In genomic region chr1:151102646-151103391, GRCm38 (mm10) we compare ENCODE assay signal across 9 mouse cellular contexts.
DNase-seq lines count a peak whose midpoint lies in the region; ATAC-seq and TF ChIP-seq lines count a peak whose summit lies in the region.
"Had no signal": no experiment of that assay in that cellular context is flagged by ENCODE, and none has a peak within 500 bp of the region (broad histone marks: within the 10 kb centered on the region; RNA-seq: fewer than 3 reads in every experiment).

No protein-coding gene starts in this region.

- H3K9ac ChIP-seq in lung, postnatal 0 days (replicated peaks; ENCODE audit: low read depth): no peak overlapping the region

- H3K36me3 ChIP-seq in lung, postnatal 0 days (ENCODE audit: insufficient read depth, low read length): no peaks in the 10 kb centered on the region

- H3K4me2 ChIP-seq in lung, postnatal 0 days (replicated peaks; ENCODE audit: low read depth, low read length): no peak overlapping the region

- TF ChIP-seq EP300 in lung, postnatal 0 days (IDR thresholded peaks at IDR 0.05): no peak

- WGBS in lung, postnatal 0 days: 71% methylated on average over 16 of the region's 16 CpGs

- TF ChIP-seq CTCF in lung, postnatal 0 days (IDR thresholded peaks at IDR 0.05): peak; percentile 29; the same call in 1 of the 2 replicates

- no peak overlapping the region for H3K27ac ChIP-seq in lung, postnatal 0 days (ENCODE audit: low read length)

- no peaks in the 10 kb centered on the region for H3K27me3 ChIP-seq in lung, postnatal 0 days (replicated peaks; ENCODE audit: insufficient read depth, low read length)

- H3K9me3 ChIP-seq in lung, postnatal 0 days (ENCODE audit: low read length): no peaks in the 10 kb centered on the region

- DNase-seq in lung, postnatal 0 days (ENCODE audit: low spot score): no peak
- DNase-seq in lung, postnatal 25 days (ENCODE audit: low spot score): no peak
- DNase-seq in heart, adult 8-10 months (ENCODE audit: low spot score): peak; percentile 71
- DNase-seq in kidney, postnatal 14 days: peak; percentile 30
- no peak for DNase-seq in spleen, adult 18-20 months
- DNase-seq in thymus, postnatal 36 days: no peak
- no peak for DNase-seq in layer of hippocampus, adult 9-10 months (ENCODE audit: low spot score)
- DNase-seq in ovary, adult 18-20 months (ENCODE audit: low spot score): no peak

- no peak overlapping the region for H3K4me3 ChIP-seq in lung, postnatal 0 days (ENCODE audit: low read depth, low read length)
- H3K4me3 ChIP-seq: erythroblast, embryonic 14.5 days had no signal

- no peaks in the 10 kb centered on the region for H3K4me1 ChIP-seq in lung, postnatal 0 days (ENCODE audit: insufficient read depth, low read depth, low read length)

- peak; percentile 16; the same call in 1 of the 2 replicates for ATAC-seq in lung, postnatal 0 days

Comparison
In these comparisons a context has a peak if more than half of its experiments do, and no peak if none do; other contexts are left out.
1. DNase-seq: peak in heart, adult 8-10 months (single experiment) and kidney, postnatal 14 days (single experiment); none in lung, postnatal 0 days (single experiment), lung, postnatal 25 days (single experiment), spleen, adult 18-20 months (0 of 2), thymus, postnatal 36 days (0 of 2), layer of hippocampus, adult 9-10 months (single experiment) and ovary, adult 18-20 months (single experiment).